Mouse (Mus musculus): ENCODE measurements around the gene Plch2.

- TF ChIP-seq TAL1 (IDR thresholded peaks at IDR 0.05; ENCODE audit: low read length) = no peak
- no peak for TF ChIP-seq GATA1 (IDR thresholded peaks at IDR 0.05; ENCODE audit: low read length)
Measured at GRCm38 (mm10) chr4:154983767-154984166, 72.8 kb downstream of the Plch2 start.

All from erythroblast, embryonic 14.5 days (primary cell).